Mouse (Mus musculus) kidney, postnatal 0 days (tissue): Measurements from ENCODE around the gene Clint1. TPM values are rescaled to one million over a fixed set of nuclear protein-coding genes. Genes with fewer than 3 reads are reported as not detected.

ENCODE experiments used
- ATAC-seq: fragments of 200-750 bp; cut with Nextera tagmentation; replicated peaks from 2 replicates; pipeline ENCODE4 v1.8.0; 2017; ENCODE audit warnings: low read depth, moderate number of reproducible peaks, moderate TSS enrichment, moderate library complexity; ENCODE audit not compliant: low FRiP score
- DNase-seq: peaks from one replicate; pipeline ENCODE4 v3.0.0-alpha.2; 2016; ENCODE audit warnings: low spot score
- H3K27ac ChIP-seq: fragments of 300-500 bp; sonication (generic); 2 replicates; pipeline ENCODE4 v1.5.1; 2014; ENCODE audit warnings: mild to moderate bottlenecking
- H3K27me3 ChIP-seq: fragments of 300-500 bp; sonication (generic); 2 replicates; pipeline ENCODE4 v1.6.1; 2014; ENCODE audit warnings: low read length, mixed read lengths; ENCODE audit not compliant: insufficient read depth
- H3K36me3 ChIP-seq: fragments of 300-500 bp; sonication (generic); 2 replicates; pipeline ENCODE4 v1.6.1; 2014; ENCODE audit warnings: low read length, mixed read lengths; ENCODE audit not compliant: insufficient read depth
- H3K4me1 ChIP-seq: fragments of 300-500 bp; sonication (generic); replicated peaks from 2 replicates; pipeline ENCODE4 v1.6.1; 2014; ENCODE audit warnings: antibody characterized with exemption, low read length, mixed read lengths; ENCODE audit not compliant: insufficient read depth
- H3K4me2 ChIP-seq: fragments of 300-500 bp; sonication (generic); 2 replicates; pipeline ENCODE4 v1.6.1; 2014; ENCODE audit warnings: mild to moderate bottlenecking, low read length, moderate library complexity, mixed read lengths
- H3K4me3 ChIP-seq: fragments of 300-500 bp; sonication (generic); replicated peaks from 2 replicates; pipeline ENCODE4 v1.5.1; 2014; ENCODE audit warnings: low read depth, low read length
- H3K9ac ChIP-seq: fragments of 300-500 bp; sonication (generic); 2 replicates; pipeline ENCODE4 v1.6.1; 2014; ENCODE audit warnings: low read depth, low read length
- H3K9me3 ChIP-seq: fragments of 300-500 bp; sonication (generic); replicated peaks from 2 replicates; pipeline ENCODE4 v1.6.1; 2016; ENCODE audit warnings: low read length, inconsistent platforms, mixed read lengths
- CTCF ChIP-seq: IDR thresholded peaks from 2 replicates; pipeline ENCODE4 v1.5.1; 2016; ENCODE audit warnings: antibody characterized with exemption, low read depth, mild to moderate bottlenecking, moderate library complexity
- WGBS: fragments of 180-500 bp; shearing (Covaris S2); extraction: QIAGEN DNeasy Blood & Tissue Kit; methylation state at CpG from one replicate; pipeline ENCODE4 v1.1.7; 2014; 5-methylcytosine and 5-hydroxymethylcytosine counted together
- polyA plus RNA-seq: library from polyadenylated mRNA; unstranded; fragments of >200 nt; fragmentation: Nextera tagmentation; extraction: Ambion mirVana; gene quantifications from 2 replicates; pipeline ENCODE4 v1.2.1, GENCODE M21; 2015

The Clint1 gene
- polyA plus RNA-seq, 1 experiment from 2014 or later, result 88.4 TPM

- no peak for TF ChIP-seq CTCF
- H3K9ac ChIP-seq, result no peak overlapping the region
- H3K36me3 ChIP-seq, result no peaks in the 10 kb centered on the region
- WGBS, result 31% methylated on average over 3 of the region's 3 CpGs
- H3K27me3 ChIP-seq, result no peaks in the 10 kb centered on the region
- H3K9me3 ChIP-seq, result no peaks in the 10 kb centered on the region
- H3K4me1 ChIP-seq, result no peaks in the 10 kb centered on the region
- no peak overlapping the region for H3K4me3 ChIP-seq
- DNase-seq (peak; percentile 59), ATAC-seq (peak; percentile 82)
- peak overlapping the region; percentile 74 for H3K27ac ChIP-seq
- H3K4me2 ChIP-seq, result no peak overlapping the region
These were observed 13.4 kb upstream of the Clint1 start for GRCm38 (mm10) chr11:45838450-45838849.

- Histone ChIP-seq H3K4me2 (no peak overlapping the region), H3K36me3 (no peaks in the 10 kb centered on the region), H3K27me3 (no peaks in the 10 kb centered on the region), H3K4me1 (no peaks in the 10 kb centered on the region), H3K9me3 (no peaks in the 10 kb centered on the region), H3K27ac (no peak overlapping the region), H3K4me3 (no peak overlapping the region), H3K9ac (no peak overlapping the region)
- WGBS, result 86% methylated on average over 3 of the region's 3 CpGs
- ATAC-seq, result no peak
- TF ChIP-seq CTCF, result no peak
- DNase-seq, result no peak
These were observed 11.5 kb upstream of the Clint1 start for GRCm38 (mm10) chr11:45840332-45840731.

GRCm38 (mm10) chr11:45846008-45846407 lies 5.8 kb upstream of the Clint1 start:
- Histone ChIP-seq H3K4me2 (no peak overlapping the region), H3K4me3 (no peak overlapping the region), H3K27me3 (no peaks in the 10 kb centered on the region), H3K9ac (no peak overlapping the region), H3K4me1 (no peaks in the 10 kb centered on the region), H3K27ac (no peak overlapping the region), H3K9me3 (no peaks in the 10 kb centered on the region), H3K36me3 (no peaks in the 10 kb centered on the region)
- peak; percentile 70 for DNase-seq
- 31% methylated on average over 3 of the region's 3 CpGs for WGBS
- ATAC-seq, result no peak
- no peak for TF ChIP-seq CTCF

DNA sequence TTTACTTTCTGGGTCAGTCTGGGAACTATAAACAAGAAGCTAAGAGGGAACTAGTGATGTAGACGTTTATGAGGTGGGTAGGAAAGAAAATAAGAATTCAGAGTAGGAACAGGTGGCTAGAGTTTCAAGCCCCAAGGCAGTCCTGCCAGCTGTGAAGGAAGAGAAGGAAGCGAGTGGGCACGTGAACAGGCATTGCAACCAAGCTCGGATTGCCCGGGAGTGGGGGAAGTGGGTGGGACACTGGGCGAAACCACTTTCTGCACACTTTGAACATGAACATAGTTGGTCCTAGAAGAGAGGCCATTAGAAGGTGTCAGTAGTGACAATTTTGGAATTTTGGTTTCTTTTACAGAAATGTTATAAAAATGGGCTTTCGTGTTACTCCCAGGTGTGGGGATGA lies 4.3 kb upstream of the Clint1 start:
- 40% methylated on average over 7 of the region's 7 CpGs for WGBS
- H3K27me3 ChIP-seq, result no peaks in the 10 kb centered on the region
- no peaks in the 10 kb centered on the region for H3K9me3 ChIP-seq
- no peak for TF ChIP-seq CTCF
- H3K9ac ChIP-seq, result no peak overlapping the region
- DNase-seq (no peak), ATAC-seq (no peak)
- H3K4me1 ChIP-seq, result no peaks in the 10 kb centered on the region
- H3K4me3 ChIP-seq, result no peak overlapping the region
- no peak overlapping the region for H3K27ac ChIP-seq
- H3K4me2 ChIP-seq, result no peak overlapping the region
- H3K36me3 ChIP-seq, result no peaks in the 10 kb centered on the region

DNA sequence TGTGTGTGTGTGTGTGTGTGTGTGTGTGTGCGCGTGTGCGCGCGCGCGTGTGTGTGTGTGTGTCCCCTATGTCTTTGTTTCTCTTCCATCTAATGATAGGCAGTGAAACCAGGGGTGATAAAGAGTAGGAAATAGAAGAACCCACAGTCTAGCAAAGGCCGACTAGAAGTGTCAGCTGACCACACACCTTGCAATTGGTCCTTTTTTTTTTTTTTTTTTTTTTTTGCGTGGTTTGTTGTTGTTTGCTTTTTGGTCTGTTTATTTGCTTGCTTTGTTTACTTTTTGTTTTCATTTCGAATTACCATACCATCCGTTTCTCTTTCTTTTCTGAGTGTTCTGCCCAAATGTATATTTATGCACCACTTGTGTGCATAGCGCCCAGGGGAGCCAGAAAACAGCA lies 3.6 kb upstream of the Clint1 start:
- Histone ChIP-seq H3K9me3 (no peaks in the 10 kb centered on the region), H3K27ac (no peak overlapping the region), H3K4me3 (no peak overlapping the region), H3K36me3 (no peaks in the 10 kb centered on the region), H3K9ac (no peak overlapping the region), H3K4me2 (no peak overlapping the region), H3K27me3 (no peaks in the 10 kb centered on the region), H3K4me1 (peaks cover 2% of the 10 kb centered on the region; the same call in 1 of the 2 replicates)
- ATAC-seq, result no peak
- no peak for TF ChIP-seq CTCF
- DNase-seq, result no peak
- 86% methylated on average over 12 of the region's 12 CpGs for WGBS

- Histone ChIP-seq H3K9me3 (no peaks in the 10 kb centered on the region), H3K9ac (no peak overlapping the region), H3K27ac (no peak overlapping the region), H3K4me3 (no peak overlapping the region), H3K4me2 (no peak overlapping the region), H3K27me3 (no peaks in the 10 kb centered on the region), H3K36me3 (no peaks in the 10 kb centered on the region), H3K4me1 (peaks cover 6% of the 10 kb centered on the region; the same call in 1 of the 2 replicates)
- DNase-seq, result no peak
- no peak for TF ChIP-seq CTCF
- 80% methylated on average over 4 of the region's 4 CpGs for WGBS
- no peak for ATAC-seq
These were observed 2.6 kb upstream of the Clint1 start for GRCm38 (mm10) chr11:45849203-45849602.

DNA sequence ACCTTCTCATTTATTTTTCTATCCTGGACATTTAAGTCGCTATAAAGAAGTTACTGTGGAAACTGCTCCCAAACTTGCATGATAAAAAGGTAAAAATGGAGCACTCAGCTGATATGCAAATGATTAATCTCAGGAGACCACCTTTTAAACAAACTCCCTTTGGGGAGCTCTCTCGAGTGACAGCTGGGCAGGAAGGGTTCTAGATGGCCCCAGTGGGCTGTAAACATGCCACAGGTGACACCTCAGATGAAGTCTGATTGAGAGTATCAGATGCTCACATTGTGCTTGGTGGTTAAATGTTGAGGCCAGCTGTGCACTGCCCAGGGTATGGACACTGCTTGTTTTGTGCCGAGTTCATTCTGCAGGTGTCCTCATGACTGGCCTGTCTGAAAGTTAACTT lies 2.0 kb upstream of the Clint1 start:
- Histone ChIP-seq H3K9ac (no peak overlapping the region), H3K9me3 (no peaks in the 10 kb centered on the region), H3K4me2 (no peak overlapping the region), H3K4me3 (no peak overlapping the region), H3K36me3 (no peaks in the 10 kb centered on the region), H3K27me3 (no peaks in the 10 kb centered on the region), H3K4me1 (peaks cover 10% of the 10 kb centered on the region), H3K27ac (no peak overlapping the region)
- DNase-seq (no peak), ATAC-seq (no peak)
- TF ChIP-seq CTCF, result no peak
- WGBS, result 43% methylated on average over 3 of the region's 3 CpGs
